Mouse (Mus musculus): ENCODE results near the gene Ift20.
"Not testable (repeated sequence)": the region's sequence is repeated elsewhere in the genome, so short reads cannot be mapped to it uniquely, and the experiment has no call there.

The Ift20 gene

GRCm38 (mm10) chr11:78568827-78569226 lies 32.7 kb downstream of the Ift20 start:
- no peak for DNase-seq

DNA sequence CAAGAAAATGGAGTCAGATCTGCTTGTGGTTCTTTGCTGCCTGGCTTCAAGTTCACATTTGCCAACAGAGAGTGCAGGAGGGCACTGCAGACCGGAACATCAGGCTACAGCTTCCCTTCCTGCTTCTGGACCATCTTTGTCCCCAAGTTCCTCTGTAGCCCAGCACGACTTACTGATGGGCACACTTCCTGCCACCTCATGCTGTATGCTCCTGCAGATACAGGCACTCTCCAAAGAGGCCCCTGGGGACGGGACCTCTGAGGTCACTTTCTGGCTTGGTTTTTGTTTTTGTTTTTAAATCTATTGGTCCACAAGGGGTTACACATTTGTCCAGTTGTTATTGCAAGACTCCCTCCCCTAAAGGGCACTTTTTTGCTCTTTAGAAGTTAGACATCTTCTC lies 33.6 kb downstream of the Ift20 start:
- no peak for DNase-seq

DNA sequence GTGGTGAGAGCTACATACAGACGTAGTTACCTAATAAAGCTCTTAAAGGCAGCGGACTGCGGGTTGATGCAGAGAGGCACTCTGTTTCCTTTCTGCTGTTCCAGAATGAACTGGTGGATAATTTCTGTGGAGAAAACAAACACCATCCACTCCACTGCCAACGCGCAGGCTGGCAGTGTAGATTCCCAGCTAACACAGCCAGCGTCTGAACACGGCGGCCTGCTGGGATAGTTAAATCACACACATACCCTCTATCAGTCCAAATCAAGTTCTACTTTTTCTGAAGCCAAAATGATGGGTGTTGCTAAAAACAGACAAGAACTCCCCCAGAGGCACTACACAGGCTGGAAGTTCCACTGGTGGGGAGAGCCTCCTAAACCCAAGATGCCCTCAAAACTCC lies 35.3 kb downstream of the Ift20 start:
- no peak for DNase-seq

- no peak for DNase-seq
Measured at GRCm38 (mm10) chr11:78571854-78572253, 35.7 kb downstream of the Ift20 start.

DNA sequence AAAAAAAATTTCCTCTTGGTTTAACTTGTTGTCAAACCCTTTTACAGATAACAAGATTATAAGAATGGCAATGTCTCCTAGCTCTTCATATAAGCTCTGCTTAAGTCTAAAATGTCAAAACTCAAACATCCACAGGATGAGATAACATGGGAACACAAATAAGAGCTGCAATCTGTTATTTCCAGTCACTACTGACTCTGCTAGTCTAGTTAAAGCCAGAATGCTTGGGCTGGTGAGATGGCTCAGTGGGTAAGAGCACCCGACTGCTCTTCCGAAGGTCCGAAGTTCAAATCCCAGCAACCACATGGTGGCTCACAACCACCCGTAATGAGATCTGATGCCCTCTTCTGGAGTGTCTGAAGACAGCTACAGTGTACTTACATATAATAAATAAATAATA lies 37.9 kb downstream of the Ift20 start:
- not testable (repeated sequence) for DNase-seq

- no peak for DNase-seq
Measured at GRCm38 (mm10) chr11:78574536-78574935, 38.4 kb downstream of the Ift20 start.

- no peak for DNase-seq
Measured at GRCm38 (mm10) chr11:78574975-78575374, 38.8 kb downstream of the Ift20 start.

DNA sequence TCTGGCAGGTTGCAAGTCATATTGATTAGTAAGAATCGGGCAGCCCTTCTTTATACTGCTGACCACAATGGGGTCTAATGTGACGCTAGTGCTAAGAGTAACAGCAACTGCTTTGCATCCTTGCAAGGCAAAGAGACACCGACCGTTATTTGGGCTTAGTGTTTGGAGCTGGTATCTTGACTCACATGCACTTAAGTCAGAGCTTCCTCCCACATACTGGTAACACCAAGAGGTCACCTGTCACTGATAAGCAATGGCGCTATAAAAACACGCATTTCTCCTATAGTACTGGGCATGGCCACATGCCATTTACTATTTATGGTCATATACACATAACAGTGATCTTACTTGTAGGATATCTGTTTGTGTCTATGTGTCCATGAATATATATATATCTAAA lies 46.7 kb downstream of the Ift20 start:
- no peak for DNase-seq

GRCm38 (mm10) chr11:78586099-78586498 lies 49.9 kb downstream of the Ift20 start:
- DNase-seq, result no peak

- not testable (repeated sequence) for DNase-seq
Measured at GRCm38 (mm10) chr11:78587677-78588076, 51.5 kb downstream of the Ift20 start.
